Mouse (Mus musculus): ENCODE measurements around the gene Ptger3. TPM values are rescaled to one million over a fixed set of nuclear protein-coding genes. Genes with fewer than 3 reads are reported as not detected.

Gene Ptger3
- polyA plus RNA-seq, 1 experiment = 2.8 TPM

DNA sequence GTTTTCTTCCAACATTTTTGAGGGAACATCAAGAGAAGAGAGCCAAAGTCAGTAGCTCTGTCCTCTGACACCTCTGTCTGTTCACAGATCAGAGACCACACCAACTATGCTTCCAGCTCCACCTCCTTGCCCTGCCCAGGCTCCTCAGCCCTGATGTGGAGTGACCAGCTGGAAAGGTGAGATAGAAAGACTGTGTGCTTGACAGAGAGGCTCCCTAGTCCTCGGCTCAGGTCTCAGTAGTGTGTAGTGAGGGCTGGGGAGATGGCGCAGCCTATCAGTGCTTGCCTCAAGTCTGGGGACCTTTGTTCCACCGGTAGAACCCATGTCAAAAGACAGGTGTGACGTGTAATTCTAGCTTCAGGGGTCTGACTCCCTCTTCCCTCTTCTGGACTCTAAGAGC lies 74.9 kb downstream of the Ptger3 start:
- Histone ChIP-seq H3K4me1 (ENCODE audit: control insufficient read depth, insufficient read depth, insufficient read length) (no peaks in the 10 kb centered on the region), H3K27me3 (ENCODE audit: control insufficient read depth, insufficient read depth, low read length) (no peaks in the 10 kb centered on the region), H3K27ac (ENCODE audit: insufficient read depth, low read length) (no peak overlapping the region), H3K36me3 (ENCODE audit: control insufficient read depth, insufficient read depth, low read length) (no peaks in the 10 kb centered on the region), H3K4me3 (ENCODE audit: extremely low read depth, insufficient read depth, insufficient read length) (no peak overlapping the region)
- no peak for DNase-seq (ENCODE audit: low read depth in 1 of 2, low spot score in 2 of 2)
- WGBS = 86% methylated on average over 4 of the region's 4 CpGs
- TF ChIP-seq POLR2A (IDR thresholded peaks at IDR 0.05; ENCODE audit: low read depth, low read length) (no peak), CTCF (IDR thresholded peaks at IDR 0.05; ENCODE audit: extremely low read depth, insufficient read depth, insufficient read length, insufficient replicate concordance) (no peak)

- no peaks in the 10 kb centered on the region for H3K4me1 ChIP-seq (ENCODE audit: control insufficient read depth, insufficient read depth, insufficient read length)
- WGBS = 85% methylated on average over 7 of the region's 7 CpGs
- DNase-seq (ENCODE audit: low read depth in 1 of 2, low spot score in 2 of 2) = no peak
- no peaks in the 10 kb centered on the region for H3K36me3 ChIP-seq (ENCODE audit: control insufficient read depth, insufficient read depth, low read length)
- H3K27me3 ChIP-seq (ENCODE audit: control insufficient read depth, insufficient read depth, low read length) = no peaks in the 10 kb centered on the region
- H3K27ac ChIP-seq (ENCODE audit: insufficient read depth, low read length) = no peak overlapping the region
- H3K4me3 ChIP-seq (ENCODE audit: extremely low read depth, insufficient read depth, insufficient read length) = no peak overlapping the region
- no peak for TF ChIP-seq CTCF (IDR thresholded peaks at IDR 0.05; ENCODE audit: extremely low read depth, insufficient read depth, insufficient read length, insufficient replicate concordance)
- no peak for TF ChIP-seq POLR2A (IDR thresholded peaks at IDR 0.05; ENCODE audit: low read depth, low read length)
Observed at GRCm38 (mm10) chr3:157661622-157662021, 94.9 kb downstream of the Ptger3 start.

- H3K36me3 ChIP-seq (ENCODE audit: control insufficient read depth, insufficient read depth, low read length) = no peaks in the 10 kb centered on the region
- H3K27me3 ChIP-seq (ENCODE audit: control insufficient read depth, insufficient read depth, low read length) = no peaks in the 10 kb centered on the region
- H3K4me1 ChIP-seq (ENCODE audit: control insufficient read depth, insufficient read depth, insufficient read length) = no peaks in the 10 kb centered on the region
- DNase-seq (ENCODE audit: low read depth in 1 of 2, low spot score in 2 of 2) = no peak
- H3K27ac ChIP-seq (ENCODE audit: insufficient read depth, low read length) = no peak overlapping the region
- H3K4me3 ChIP-seq (ENCODE audit: extremely low read depth, insufficient read depth, insufficient read length) = no peak overlapping the region
- no peak for TF ChIP-seq CTCF (IDR thresholded peaks at IDR 0.05; ENCODE audit: extremely low read depth, insufficient read depth, insufficient read length, insufficient replicate concordance)
- TF ChIP-seq POLR2A (IDR thresholded peaks at IDR 0.05; ENCODE audit: low read depth, low read length) = no peak
Observed at GRCm38 (mm10) chr3:157664486-157665041, 97.9 kb downstream of the Ptger3 start.

DNA sequence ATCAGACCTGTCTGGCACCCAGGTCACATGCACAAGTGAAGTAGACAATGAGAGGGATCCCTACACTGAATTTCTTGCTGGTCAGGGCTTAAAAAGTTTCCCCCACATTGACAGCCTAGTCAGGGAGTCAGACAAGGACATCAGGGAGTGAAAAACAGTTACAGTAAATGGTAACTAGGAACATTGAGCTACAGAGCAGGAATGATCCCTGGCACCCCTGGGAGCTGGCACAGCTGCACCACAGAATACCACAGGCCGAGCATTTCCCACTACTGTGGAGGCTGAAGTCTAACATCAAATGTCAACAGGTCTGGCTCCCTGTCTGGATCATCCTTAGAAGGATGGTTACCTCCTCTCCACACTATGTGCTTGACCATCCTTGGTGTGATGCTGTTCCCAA lies 98.8 kb downstream of the Ptger3 start:
- TF ChIP-seq CTCF (IDR thresholded peaks at IDR 0.05; ENCODE audit: extremely low read depth, insufficient read depth, insufficient read length, insufficient replicate concordance) = no peak
- TF ChIP-seq POLR2A (IDR thresholded peaks at IDR 0.05; ENCODE audit: low read depth, low read length) = no peak
- no peaks in the 10 kb centered on the region for H3K36me3 ChIP-seq (ENCODE audit: control insufficient read depth, insufficient read depth, low read length)
- H3K4me3 ChIP-seq (ENCODE audit: extremely low read depth, insufficient read depth, insufficient read length) = no peak overlapping the region
- no peak for DNase-seq (ENCODE audit: low read depth in 1 of 2, low spot score in 2 of 2)
- H3K4me1 ChIP-seq (ENCODE audit: control insufficient read depth, insufficient read depth, insufficient read length) = no peaks in the 10 kb centered on the region
- no peak overlapping the region for H3K27ac ChIP-seq (ENCODE audit: insufficient read depth, low read length)
- no peaks in the 10 kb centered on the region for H3K27me3 ChIP-seq (ENCODE audit: control insufficient read depth, insufficient read depth, low read length)
- 80% methylated on average over 1 of the region's 1 CpGs for WGBS

DNA sequence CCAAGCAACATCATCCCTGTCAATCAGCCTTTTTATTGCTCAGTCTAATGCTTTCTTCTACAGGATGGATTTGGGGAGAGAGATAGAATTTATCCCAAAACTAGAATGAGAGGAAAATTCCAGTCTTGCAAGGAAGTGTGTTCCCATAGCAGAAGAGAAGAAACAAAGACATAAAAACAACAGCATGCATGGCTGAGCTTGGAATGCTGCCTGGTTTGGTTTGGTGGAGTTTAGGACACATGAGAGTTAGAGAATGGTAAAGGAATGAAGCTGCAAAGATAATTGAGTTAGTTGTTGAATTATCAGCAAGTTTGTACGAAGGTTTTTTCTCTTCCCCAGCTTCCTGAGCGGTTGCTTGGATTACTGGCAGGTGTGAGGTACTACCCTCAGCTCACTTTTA lies 99.5 kb downstream of the Ptger3 start:
- no peak overlapping the region for H3K27ac ChIP-seq (ENCODE audit: insufficient read depth, low read length)
- H3K27me3 ChIP-seq (ENCODE audit: control insufficient read depth, insufficient read depth, low read length) = no peaks in the 10 kb centered on the region
- 81% methylated on average over 2 of the region's 2 CpGs for WGBS
- no peaks in the 10 kb centered on the region for H3K36me3 ChIP-seq (ENCODE audit: control insufficient read depth, insufficient read depth, low read length)
- H3K4me3 ChIP-seq (ENCODE audit: extremely low read depth, insufficient read depth, insufficient read length) = no peak overlapping the region
- no peak for DNase-seq (ENCODE audit: low read depth in 1 of 2, low spot score in 2 of 2)
- H3K4me1 ChIP-seq (ENCODE audit: control insufficient read depth, insufficient read depth, insufficient read length) = no peaks in the 10 kb centered on the region
- TF ChIP-seq CTCF (IDR thresholded peaks at IDR 0.05; ENCODE audit: extremely low read depth, insufficient read depth, insufficient read length, insufficient replicate concordance) (no peak), POLR2A (IDR thresholded peaks at IDR 0.05; ENCODE audit: low read depth, low read length) (no peak)

- Histone ChIP-seq H3K36me3 (ENCODE audit: control insufficient read depth, insufficient read depth, low read length) (no peaks in the 10 kb centered on the region), H3K27me3 (ENCODE audit: control insufficient read depth, insufficient read depth, low read length) (no peaks in the 10 kb centered on the region), H3K4me1 (ENCODE audit: control insufficient read depth, insufficient read depth, insufficient read length) (no peaks in the 10 kb centered on the region), H3K4me3 (ENCODE audit: extremely low read depth, insufficient read depth, insufficient read length) (no peak overlapping the region), H3K27ac (ENCODE audit: insufficient read depth, low read length) (no peak overlapping the region)
- TF ChIP-seq POLR2A (IDR thresholded peaks at IDR 0.05; ENCODE audit: low read depth, low read length) (no peak), CTCF (IDR thresholded peaks at IDR 0.05; ENCODE audit: extremely low read depth, insufficient read depth, insufficient read length, insufficient replicate concordance) (no peak)
- DNase-seq (ENCODE audit: low read depth in 1 of 2, low spot score in 2 of 2) = no peak
- WGBS = 54% methylated on average over 3 of the region's 3 CpGs
Observed at GRCm38 (mm10) chr3:157686105-157686504, 119.4 kb downstream of the Ptger3 start.

DNA sequence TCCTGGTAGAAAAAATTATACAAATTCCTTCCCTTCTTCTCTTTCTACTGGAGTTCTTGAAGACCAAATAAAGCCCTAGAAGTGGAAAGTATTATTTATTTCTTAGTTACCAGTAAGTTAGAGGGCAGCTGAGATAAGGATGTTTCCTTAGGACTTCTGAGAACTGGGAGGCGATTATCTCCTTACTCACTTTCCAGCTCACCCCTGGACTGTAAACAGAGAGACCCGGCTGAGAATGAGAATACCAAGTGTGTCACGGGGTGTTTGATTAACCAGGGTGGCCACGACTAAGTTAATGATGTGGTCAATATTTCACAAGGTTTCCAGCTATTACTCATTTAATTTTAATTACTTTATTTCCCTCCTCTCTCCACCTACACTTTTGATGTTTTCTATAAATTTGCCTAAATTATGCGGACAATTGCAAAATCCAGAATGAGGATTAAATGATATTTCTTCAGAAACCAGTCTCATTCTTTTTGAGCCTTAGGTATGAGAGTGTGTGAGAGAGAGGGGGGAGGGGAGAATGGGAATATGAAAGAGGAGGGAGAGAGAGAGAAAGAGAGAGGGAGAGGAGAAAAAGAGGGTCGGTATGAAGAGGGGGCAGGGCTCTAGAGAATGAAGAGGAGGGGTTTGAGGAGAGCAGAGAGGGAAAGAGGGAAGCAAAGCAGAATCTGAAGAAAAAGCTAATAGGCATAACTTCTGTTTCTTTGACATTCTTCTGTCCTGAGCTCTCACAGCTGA lies 121.9 kb downstream of the Ptger3 start:
- H3K27ac ChIP-seq (ENCODE audit: insufficient read depth, low read length) = no peak overlapping the region
- no peaks in the 10 kb centered on the region for H3K36me3 ChIP-seq (ENCODE audit: control insufficient read depth, insufficient read depth, low read length)

More for the DNA sequence above, 121.9 kb downstream of the Ptger3 start:
- Histone ChIP-seq H3K4me3 (ENCODE audit: extremely low read depth, insufficient read depth, insufficient read length) (no peak overlapping the region), H3K4me1 (ENCODE audit: control insufficient read depth, insufficient read depth, insufficient read length) (no peaks in the 10 kb centered on the region), H3K27me3 (ENCODE audit: control insufficient read depth, insufficient read depth, low read length) (no peaks in the 10 kb centered on the region)
- no peak for DNase-seq (ENCODE audit: low read depth in 1 of 2, low spot score in 2 of 2)
- no peak for TF ChIP-seq POLR2A (IDR thresholded peaks at IDR 0.05; ENCODE audit: low read depth, low read length)
- TF ChIP-seq CTCF (IDR thresholded peaks at IDR 0.05; ENCODE audit: extremely low read depth, insufficient read depth, insufficient read length, insufficient replicate concordance) = no peak
- 67% methylated on average over 6 of the region's 6 CpGs for WGBS

Other genes with a start within 250 kb of the Ptger3 start
- gene Zranb2, start 32.7 kb upstream of the Ptger3 start, polyA plus RNA-seq (2012; rRNA removed) = 2.4 TPM in 2 replicates